Mouse (Mus musculus) kidney, postnatal 0 days (tissue): ENCODE data around the gene Mipep. TPM values are rescaled to one million over a fixed set of nuclear protein-coding genes. Genes with fewer than 3 reads are reported as not detected.
A peak's percentile ranks its signal among the peaks of the same experiment; 100 is the strongest.

Experiments
- ATAC-seq: fragments of 200-750 bp; cut with Nextera tagmentation; replicated peaks from 2 replicates; pipeline ENCODE4 v1.8.0; 2017; ENCODE audit warnings: low read depth, moderate number of reproducible peaks, moderate TSS enrichment, moderate library complexity; ENCODE audit not compliant: low FRiP score
- DNase-seq: peaks from one replicate; pipeline ENCODE4 v3.0.0-alpha.2; 2016; ENCODE audit warnings: low spot score
- H3K27ac ChIP-seq: fragments of 300-500 bp; sonication (generic); 2 replicates; pipeline ENCODE4 v1.5.1; 2014; ENCODE audit warnings: mild to moderate bottlenecking
- H3K27me3 ChIP-seq: fragments of 300-500 bp; sonication (generic); 2 replicates; pipeline ENCODE4 v1.6.1; 2014; ENCODE audit warnings: low read length, mixed read lengths; ENCODE audit not compliant: insufficient read depth
- H3K36me3 ChIP-seq: fragments of 300-500 bp; sonication (generic); 2 replicates; pipeline ENCODE4 v1.6.1; 2014; ENCODE audit warnings: low read length, mixed read lengths; ENCODE audit not compliant: insufficient read depth
- H3K4me1 ChIP-seq: fragments of 300-500 bp; sonication (generic); replicated peaks from 2 replicates; pipeline ENCODE4 v1.6.1; 2014; ENCODE audit warnings: antibody characterized with exemption, low read length, mixed read lengths; ENCODE audit not compliant: insufficient read depth
- H3K4me2 ChIP-seq: fragments of 300-500 bp; sonication (generic); 2 replicates; pipeline ENCODE4 v1.6.1; 2014; ENCODE audit warnings: mild to moderate bottlenecking, low read length, moderate library complexity, mixed read lengths
- H3K4me3 ChIP-seq: fragments of 300-500 bp; sonication (generic); replicated peaks from 2 replicates; pipeline ENCODE4 v1.5.1; 2014; ENCODE audit warnings: low read depth, low read length
- H3K9ac ChIP-seq: fragments of 300-500 bp; sonication (generic); 2 replicates; pipeline ENCODE4 v1.6.1; 2014; ENCODE audit warnings: low read depth, low read length
- H3K9me3 ChIP-seq: fragments of 300-500 bp; sonication (generic); replicated peaks from 2 replicates; pipeline ENCODE4 v1.6.1; 2016; ENCODE audit warnings: low read length, inconsistent platforms, mixed read lengths
- CTCF ChIP-seq: IDR thresholded peaks from 2 replicates; pipeline ENCODE4 v1.5.1; 2016; ENCODE audit warnings: antibody characterized with exemption, low read depth, mild to moderate bottlenecking, moderate library complexity
- WGBS: fragments of 180-500 bp; shearing (Covaris S2); extraction: QIAGEN DNeasy Blood & Tissue Kit; methylation state at CpG from one replicate; pipeline ENCODE4 v1.1.7; 2014; 5-methylcytosine and 5-hydroxymethylcytosine counted together
- polyA plus RNA-seq: library from polyadenylated mRNA; unstranded; fragments of >200 nt; fragmentation: Nextera tagmentation; extraction: Ambion mirVana; gene quantifications from 2 replicates; pipeline ENCODE4 v1.2.1, GENCODE M21; 2015

Gene Mipep
- 17.8 and 18.5 TPM in 2 replicates for polyA plus RNA-seq

DNA sequence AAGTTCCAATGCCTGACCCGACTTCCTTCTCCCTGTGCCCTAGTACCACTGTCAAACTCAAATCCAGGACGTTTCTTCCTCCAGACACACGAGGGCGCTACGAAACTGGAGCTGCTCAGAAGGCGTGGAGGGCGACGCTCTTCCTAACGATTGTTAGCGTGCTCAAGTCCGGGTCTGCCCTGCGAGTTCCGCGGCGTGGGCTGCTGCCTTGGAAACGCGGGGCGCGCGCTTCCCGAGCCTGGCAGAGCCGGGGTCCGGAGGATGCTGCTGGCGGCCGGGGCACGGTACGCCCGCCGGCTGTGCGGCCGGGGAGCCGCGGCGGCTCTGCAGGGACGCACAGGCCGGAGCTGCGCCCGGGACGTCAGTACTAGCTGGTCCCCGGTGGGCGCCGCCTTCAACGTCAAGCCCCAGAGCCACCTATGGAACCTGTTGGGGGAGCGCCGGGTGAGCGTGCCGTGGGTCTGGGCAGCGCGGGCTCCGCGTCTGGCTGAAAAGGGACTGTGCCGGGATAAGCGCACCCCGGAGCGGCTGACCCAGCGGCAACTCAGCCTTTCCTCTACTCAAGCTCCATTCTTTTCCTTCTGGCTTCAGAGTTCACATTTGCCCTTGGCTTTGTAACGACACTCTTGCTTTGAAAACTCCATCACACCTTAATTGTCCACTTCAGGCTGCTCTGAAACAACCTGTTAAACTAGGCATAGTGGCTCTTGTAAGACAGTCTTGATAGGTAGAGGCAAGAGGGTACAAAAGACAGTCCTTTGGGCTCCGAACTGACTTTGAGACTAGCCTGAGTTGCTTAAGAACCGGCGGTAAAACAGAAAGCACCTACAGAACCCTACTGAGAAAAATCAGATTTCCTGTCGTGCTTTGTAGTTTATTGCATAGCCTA lies at the start of gene Mipep:
Mipep (plus strand) TSS at position 147 of the 889 bp plus-strand sequence.
- H3K27me3 ChIP-seq: no peaks in the 10 kb centered on the region
- no peaks in the 10 kb centered on the region for H3K4me1 ChIP-seq
- no peaks in the 10 kb centered on the region for H3K9me3 ChIP-seq
- peak within 1 kb of the TSS; percentile 82 for H3K9ac ChIP-seq
- H3K4me3 ChIP-seq: peak within 1 kb of the TSS; percentile 75
- peak within 1 kb of the TSS; percentile 92 for H3K4me2 ChIP-seq
- H3K36me3 ChIP-seq: no peaks in the 10 kb centered on the region
- under 1% methylated on average over 61 of the region's 61 CpGs for WGBS
- DNase-seq (peak; percentile 96), ATAC-seq (peak; percentile 86)
- peak within 1 kb of the TSS; percentile 60; the same call in 1 of the 2 replicates for H3K27ac ChIP-seq
- TF ChIP-seq CTCF: peak; percentile 87

DNA sequence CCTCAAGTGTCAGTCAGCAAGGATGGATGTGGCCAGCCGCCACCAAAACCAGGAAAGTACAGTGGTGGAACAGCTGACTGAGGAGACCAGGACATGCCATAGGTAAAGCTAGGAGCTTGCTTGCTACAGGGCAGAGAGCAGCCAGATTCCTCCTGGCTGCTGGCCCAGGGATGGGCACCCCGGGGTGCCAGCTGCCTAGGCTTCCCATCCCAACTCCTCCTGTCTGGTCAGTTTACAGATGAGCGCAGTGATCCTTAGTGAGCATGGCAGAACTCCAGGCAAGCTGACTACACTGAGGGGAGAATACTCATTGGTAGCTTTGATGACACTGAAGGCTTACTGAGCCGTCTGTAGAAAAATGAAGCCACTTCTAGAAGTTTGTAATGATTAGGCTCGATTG lies 49.2 kb upstream of the Mipep start:
- ATAC-seq (no peak), DNase-seq (no peak)
- no peak overlapping the region for H3K4me2 ChIP-seq
- no peak for TF ChIP-seq CTCF
- WGBS: 64% methylated on average over 5 of the region's 5 CpGs
- H3K27ac ChIP-seq: no peak overlapping the region
- H3K9me3 ChIP-seq: no peaks in the 10 kb centered on the region
- H3K4me1 ChIP-seq: peaks cover 21% of the 10 kb centered on the region
- no peaks in the 10 kb centered on the region for H3K27me3 ChIP-seq
- no peak overlapping the region for H3K4me3 ChIP-seq
- H3K36me3 ChIP-seq: no peaks in the 10 kb centered on the region
- no peak overlapping the region for H3K9ac ChIP-seq

DNA sequence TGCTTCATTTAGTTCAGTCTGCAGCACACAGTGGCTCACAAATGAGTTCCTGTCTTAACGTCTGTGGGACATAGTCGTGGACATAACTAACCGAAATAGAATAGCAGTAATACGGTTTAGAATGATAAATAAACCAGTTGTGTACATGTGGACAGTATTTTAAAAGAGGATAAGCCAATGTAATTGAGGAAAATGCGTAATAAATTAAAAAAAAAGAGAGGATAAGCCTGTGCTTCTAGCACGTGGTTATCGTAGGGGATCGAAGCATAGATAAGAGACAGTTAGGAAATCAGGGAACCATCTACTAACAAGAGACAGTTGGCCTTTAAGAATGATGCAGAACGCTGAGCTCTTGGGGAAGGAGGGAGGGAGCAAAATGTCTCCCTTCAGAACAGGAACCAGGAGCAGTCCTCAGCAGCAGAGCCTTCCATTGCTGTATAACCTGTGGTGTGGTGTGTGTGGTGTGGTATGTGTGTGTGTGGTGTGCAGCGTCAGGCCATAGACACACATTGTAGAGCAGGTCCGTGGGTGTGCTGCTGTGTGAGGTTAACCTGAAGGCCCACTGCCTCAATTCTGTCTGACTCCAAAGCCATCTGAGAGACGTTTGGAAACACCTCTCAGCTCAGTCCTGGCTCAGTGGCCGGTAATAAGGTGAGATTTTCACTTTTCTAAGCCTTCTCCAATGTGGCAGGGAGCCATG lies 48.4 kb upstream of the Mipep start:
- H3K27me3 ChIP-seq: no peaks in the 10 kb centered on the region
- WGBS: 54% methylated on average over 13 of the region's 13 CpGs
- H3K4me1 ChIP-seq: peaks cover 27% of the 10 kb centered on the region
- no peak for TF ChIP-seq CTCF
- H3K9ac ChIP-seq: no peak overlapping the region
- no peak overlapping the region for H3K4me3 ChIP-seq
- H3K9me3 ChIP-seq: no peaks in the 10 kb centered on the region
- H3K27ac ChIP-seq: peak overlapping the region; percentile 77
- no peak overlapping the region for H3K4me2 ChIP-seq
- no peak for ATAC-seq
- no peaks in the 10 kb centered on the region for H3K36me3 ChIP-seq
- DNase-seq: no peak

GRCm38 (mm10) chr14:60736591-60737192 lies 47.7 kb upstream of the Mipep start:
- peak; percentile 71 for DNase-seq
- no peak overlapping the region for H3K9ac ChIP-seq
- no peak overlapping the region for H3K4me3 ChIP-seq
- H3K36me3 ChIP-seq: no peaks in the 10 kb centered on the region
- WGBS: 5% methylated on average over 4 of the region's 4 CpGs
- H3K27me3 ChIP-seq: no peaks in the 10 kb centered on the region
- H3K4me2 ChIP-seq: no peak overlapping the region; the same call in 1 of the 2 replicates
- peak; percentile 59 for ATAC-seq
- 0 out of 2 replicates have a peak, but pooled peaks have one; percentile 19 for TF ChIP-seq CTCF
- H3K4me1 ChIP-seq: peaks cover 30% of the 10 kb centered on the region
- no peaks in the 10 kb centered on the region for H3K9me3 ChIP-seq
- H3K27ac ChIP-seq: peak overlapping the region; percentile 77

DNA sequence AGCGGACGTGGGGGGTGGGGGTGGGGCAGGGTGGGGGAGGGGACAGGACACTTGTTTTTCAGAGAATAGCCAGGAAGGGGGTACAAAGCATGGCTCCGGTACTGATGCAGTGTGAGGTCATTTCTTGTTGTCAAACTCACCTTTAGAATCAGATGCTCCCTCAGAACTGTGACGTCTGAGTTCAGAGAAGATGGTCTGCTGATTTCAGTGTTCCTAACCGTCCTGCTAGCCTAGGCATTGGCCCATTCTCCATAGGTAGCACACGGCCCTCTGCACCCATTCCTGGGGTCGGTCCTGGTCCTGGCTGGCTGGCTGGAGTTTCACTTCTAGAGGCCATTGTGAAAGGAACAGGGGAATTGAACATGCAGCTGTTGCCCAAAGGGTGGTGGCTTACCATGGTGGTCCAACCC lies 47.2 kb upstream of the Mipep start:
- H3K27me3 ChIP-seq: no peaks in the 10 kb centered on the region
- H3K4me1 ChIP-seq: peaks cover 31% of the 10 kb centered on the region
- H3K36me3 ChIP-seq: peaks cover 3% of the 10 kb centered on the region; the same call in 1 of the 2 replicates
- H3K4me3 ChIP-seq: no peak overlapping the region
- ATAC-seq (no peak), DNase-seq (no peak)
- no peak for TF ChIP-seq CTCF
- 19% methylated on average over 7 of the region's 7 CpGs for WGBS
- no peaks in the 10 kb centered on the region for H3K9me3 ChIP-seq
- H3K9ac ChIP-seq: no peak overlapping the region
- no peak overlapping the region for H3K4me2 ChIP-seq
- H3K27ac ChIP-seq: peak overlapping the region; percentile 77

DNA sequence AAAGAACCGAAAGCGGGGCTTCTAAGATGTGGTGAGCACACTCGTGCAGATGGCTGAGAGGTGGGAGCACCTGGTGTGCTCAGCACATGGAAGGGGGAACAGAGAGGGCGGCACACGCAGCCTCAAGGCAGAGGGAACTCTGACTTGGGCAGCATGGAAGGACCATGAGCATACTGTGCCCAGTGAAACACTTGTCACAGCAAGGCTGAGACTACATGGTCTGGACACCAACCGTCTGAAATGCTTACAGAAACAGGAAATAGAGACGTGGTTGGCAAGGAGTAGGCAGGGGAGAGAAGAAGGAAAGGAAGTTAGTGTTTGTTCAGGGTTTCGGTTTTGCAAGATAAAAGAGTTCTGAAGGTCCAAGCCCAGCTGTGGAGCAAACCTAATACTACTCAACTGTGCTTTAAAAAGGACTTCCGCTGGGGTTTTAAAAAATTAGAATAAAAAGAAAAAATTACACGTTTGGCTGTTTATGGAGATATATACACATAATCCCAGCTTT lies 45.9 kb upstream of the Mipep start:
- Histone ChIP-seq H3K4me2 (no peak overlapping the region), H3K27ac (peak overlapping the region; percentile 34; the same call in 1 of the 2 replicates), H3K36me3 (peaks cover 3% of the 10 kb centered on the region; the same call in 1 of the 2 replicates), H3K9me3 (no peaks in the 10 kb centered on the region), H3K4me1 (peaks cover 31% of the 10 kb centered on the region), H3K27me3 (no peaks in the 10 kb centered on the region), H3K9ac (no peak overlapping the region), H3K4me3 (no peak overlapping the region)
- WGBS: 60% methylated on average over 10 of the region's 10 CpGs
- ATAC-seq: no peak
- no peak for TF ChIP-seq CTCF
- no peak for DNase-seq
